ENCODE assay signal across 1 mouse cellular context in genomic region chr14:32146578-32146977, GRCm38 (mm10).
TF ChIP-seq lines count a peak whose summit lies in the region.

No protein-coding gene starts in this region.

TF ChIP-seq in MEL, 35 proteins besides CTCF, POLR2A, EP300 and RAD21:
- no peak for TF ChIP-seq NELFE (IDR thresholded peaks at IDR 0.05; ENCODE audit: low read depth, low read length)
- TF ChIP-seq USF1 (IDR thresholded peaks at IDR 0.05; ENCODE audit: low read depth, low read length): no peak
- TF ChIP-seq UBTF (IDR thresholded peaks at IDR 0.05; ENCODE audit: borderline replicate concordance, insufficient read depth, low read depth, low read length): no peak
- no peak for TF ChIP-seq POLR2AphosphoS5 (IDR thresholded peaks at IDR 0.05; ENCODE audit: borderline replicate concordance, low read depth, low read length)
- no peak for TF ChIP-seq TBP (IDR thresholded peaks at IDR 0.05; ENCODE audit: low read depth, low read length)
- TF ChIP-seq POLR2AphosphoS2 (IDR thresholded peaks at IDR 0.05; ENCODE audit: low read length): no peak
- no peak for TF ChIP-seq MYB (IDR thresholded peaks at IDR 0.05; ENCODE audit: low read depth, low read length)
- TF ChIP-seq GATA1 (IDR thresholded peaks at IDR 0.05; ENCODE audit: low read depth, low read length): no peak
- TF ChIP-seq MYC (IDR thresholded peaks at IDR 0.05; ENCODE audit: low read depth, low read length): no peak
- no peak for TF ChIP-seq GABPA (IDR thresholded peaks at IDR 0.05; ENCODE audit: low read depth, low read length)
- no peak for TF ChIP-seq SMC3 (IDR thresholded peaks at IDR 0.05; ENCODE audit: low read depth, low read length)
TF ChIP-seq in MEL: peak in this region for 0.
